Mouse (Mus musculus) layer of hippocampus, adult 6 months (tissue): ENCODE measurements around the gene AL731706.2. TPM values are rescaled to one million over a fixed set of nuclear protein-coding genes. Genes with fewer than 3 reads are reported as not detected.

Source experiments
- long read RNA-seq, 2 experiments: library from polyadenylated mRNA; unstranded; transcript quantifications; one replicate each; pipeline ENCODE4 v2.0.0; 2019 to 2020
- polyA plus RNA-seq: library from polyadenylated mRNA; unstranded; fragments of <200 nt; fragmentation: Nextera tagmentation; gene quantifications from 2 replicates; pipeline ENCODE4 v1.2.3, GENCODE M21; 2021

The AL731706.2 gene
- polyA plus RNA-seq, result 68.8 and 73.7 TPM in 2 replicates
- long read RNA-seq, experiment 1, result 0 reads
- long read RNA-seq, experiment 2, result 0 reads

DNA sequence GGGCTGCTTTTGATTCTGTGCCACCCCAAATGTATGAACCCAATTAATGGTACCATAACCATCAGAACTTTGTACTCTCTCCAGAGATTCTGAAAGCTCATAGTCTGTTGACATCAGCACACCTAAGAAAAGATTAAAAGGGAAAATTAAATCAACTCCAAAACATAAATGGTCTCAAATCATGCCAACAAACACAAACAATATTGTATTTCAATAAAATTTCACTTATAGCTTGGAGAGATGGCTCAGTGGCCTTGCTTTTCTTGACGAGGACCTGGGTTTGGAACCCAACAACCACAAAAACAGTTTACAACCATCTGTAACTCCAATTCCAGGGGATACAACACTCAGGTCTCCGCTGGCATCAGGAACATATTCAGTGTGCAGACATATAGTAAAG, at the start of gene AL731706.2:
Gene AL731706.2 (minus strand): TSS at position 101 of the 400 bp plus-strand sequence.

DNA sequence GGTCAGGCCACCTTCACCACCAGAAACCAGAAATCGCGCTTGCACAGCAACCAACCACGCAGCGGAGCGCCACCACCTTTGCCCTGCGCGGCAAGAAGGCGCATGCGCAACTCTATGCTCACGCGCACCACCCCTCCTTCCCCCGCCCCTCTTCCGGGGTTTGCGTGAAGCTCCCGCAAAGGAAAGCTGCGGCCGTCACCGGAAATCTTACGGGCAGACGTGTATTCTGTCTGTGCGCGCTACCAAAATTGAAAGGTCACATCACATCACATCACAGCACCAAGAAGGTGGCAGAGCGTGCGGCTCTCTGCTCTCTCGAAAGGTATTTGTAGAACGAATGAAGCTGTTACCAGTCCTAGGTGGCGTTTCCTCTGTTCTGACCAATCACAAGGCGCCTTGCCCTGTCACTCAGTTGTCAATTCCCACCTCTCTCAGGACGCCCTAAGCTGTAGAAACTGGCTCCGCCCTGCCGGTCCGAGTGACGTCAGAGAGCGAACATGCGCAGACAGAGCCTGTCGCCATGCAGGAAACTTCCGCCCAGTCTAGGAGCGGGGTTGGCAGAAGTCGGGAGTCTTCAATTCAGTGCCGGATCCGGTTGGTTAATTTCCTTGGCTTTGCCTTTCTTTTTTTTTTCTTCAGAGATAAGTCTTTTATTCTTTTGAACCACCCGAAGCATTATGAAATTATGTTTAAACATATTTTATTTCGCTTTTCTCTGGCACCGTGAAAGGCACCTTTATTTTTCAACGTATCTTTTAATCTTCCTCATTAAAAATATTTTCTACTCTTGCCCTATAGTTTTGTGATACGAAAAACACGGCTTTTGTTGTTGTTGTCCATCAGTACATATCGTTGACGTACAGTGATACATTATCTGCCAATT, 5.8 kb upstream of the AL731706.2 start, which contains the start of the genes Slx4ip, AL731706.1 and Mkks:
Gene Slx4ip (plus strand): TSS at position 151 of the 883 bp plus-strand sequence.
Gene AL731706.1 (minus strand): TSS at position 322 of the 883 bp plus-strand sequence.
Gene Mkks (minus strand): TSS at position 322 of the 883 bp plus-strand sequence.

Other genes with a start within 250 kb of the AL731706.2 start
- gene Snap25, start 172.2 kb downstream of the AL731706.2 start, polyA plus RNA-seq, result 1,899 and 2,220 TPM in 2 replicates
- 2.3 TPM in 2 replicates for gene Slx4ip, start 5.5 kb upstream of the AL731706.2 start, polyA plus RNA-seq
- 56.6 and 66.6 TPM in 2 replicates for gene AL731706.1, start 5.7 kb upstream of the AL731706.2 start, polyA plus RNA-seq
- 11.5 and 11.8 TPM in 2 replicates for gene Mkks, start 5.7 kb upstream of the AL731706.2 start, polyA plus RNA-seq
- 2.6 and 3.6 TPM in 2 replicates for gene Jag1, start 231.0 kb upstream of the AL731706.2 start, polyA plus RNA-seq